Mouse (Mus musculus) testis, adult 2 months (tissue): ENCODE measurements around the gene Lin52. TPM values are rescaled to one million over a fixed set of nuclear protein-coding genes. Genes with fewer than 3 reads are reported as not detected.

Source experiments
- H3K27ac ChIP-seq: fragments of 200-500 bp; 2 replicates; pipeline ENCODE4 v1.5.1; 2012; ENCODE audit warnings: low read depth, low read length; ENCODE audit not compliant: control insufficient read depth, insufficient read depth
- H3K27me3 ChIP-seq: fragments of 200-500 bp; 2 replicates; pipeline ENCODE4 v1.6.1; 2012; ENCODE audit warnings: mild to moderate bottlenecking, low read length, moderate library complexity; ENCODE audit not compliant: control insufficient read depth, insufficient read depth
- H3K36me3 ChIP-seq: fragments of 200-500 bp; 2 replicates; pipeline ENCODE4 v1.6.1; 2012; ENCODE audit warnings: mild to moderate bottlenecking, low read length; ENCODE audit not compliant: control insufficient read depth, insufficient read depth
- H3K4me1 ChIP-seq: fragments of 200-500 bp; 2 replicates; pipeline ENCODE4 v1.6.1; 2012; ENCODE audit warnings: low read length; ENCODE audit not compliant: control insufficient read depth, insufficient read depth
- H3K4me3 ChIP-seq: fragments of 200-500 bp; 2 replicates; pipeline ENCODE4 v1.5.1; 2012; ENCODE audit warnings: low read depth, mild to moderate bottlenecking, low read length, moderate library complexity, mixed read lengths; ENCODE audit not compliant: control insufficient read depth
- CTCF ChIP-seq: fragments of 200-500 bp; IDR thresholded peaks from 2 replicates; pipeline ENCODE4 v1.5.1; 2012; ENCODE audit warnings: low read depth, mild to moderate bottlenecking, inconsistent platforms, low read length, moderate library complexity; ENCODE audit not compliant: control insufficient read depth, insufficient read depth, insufficient replicate concordance
- POLR2A ChIP-seq: fragments of 200-500 bp; IDR thresholded peaks from 2 replicates; pipeline ENCODE4 v1.6.1; 2012; ENCODE audit warnings: low read depth, mild to moderate bottlenecking, inconsistent platforms, low read length, moderate library complexity; ENCODE audit not compliant: control insufficient read depth
- polyA plus RNA-seq: library from polyadenylated mRNA; depleted of rRNA; stranded (reverse); fragments of >200 nt; gene quantifications from 2 replicates; pipeline ENCODE4 v1.2.3, GENCODE M21; 2012; rRNA removed

Lin52 gene
- polyA plus RNA-seq, 1 experiment, result 26.5 TPM

DNA sequence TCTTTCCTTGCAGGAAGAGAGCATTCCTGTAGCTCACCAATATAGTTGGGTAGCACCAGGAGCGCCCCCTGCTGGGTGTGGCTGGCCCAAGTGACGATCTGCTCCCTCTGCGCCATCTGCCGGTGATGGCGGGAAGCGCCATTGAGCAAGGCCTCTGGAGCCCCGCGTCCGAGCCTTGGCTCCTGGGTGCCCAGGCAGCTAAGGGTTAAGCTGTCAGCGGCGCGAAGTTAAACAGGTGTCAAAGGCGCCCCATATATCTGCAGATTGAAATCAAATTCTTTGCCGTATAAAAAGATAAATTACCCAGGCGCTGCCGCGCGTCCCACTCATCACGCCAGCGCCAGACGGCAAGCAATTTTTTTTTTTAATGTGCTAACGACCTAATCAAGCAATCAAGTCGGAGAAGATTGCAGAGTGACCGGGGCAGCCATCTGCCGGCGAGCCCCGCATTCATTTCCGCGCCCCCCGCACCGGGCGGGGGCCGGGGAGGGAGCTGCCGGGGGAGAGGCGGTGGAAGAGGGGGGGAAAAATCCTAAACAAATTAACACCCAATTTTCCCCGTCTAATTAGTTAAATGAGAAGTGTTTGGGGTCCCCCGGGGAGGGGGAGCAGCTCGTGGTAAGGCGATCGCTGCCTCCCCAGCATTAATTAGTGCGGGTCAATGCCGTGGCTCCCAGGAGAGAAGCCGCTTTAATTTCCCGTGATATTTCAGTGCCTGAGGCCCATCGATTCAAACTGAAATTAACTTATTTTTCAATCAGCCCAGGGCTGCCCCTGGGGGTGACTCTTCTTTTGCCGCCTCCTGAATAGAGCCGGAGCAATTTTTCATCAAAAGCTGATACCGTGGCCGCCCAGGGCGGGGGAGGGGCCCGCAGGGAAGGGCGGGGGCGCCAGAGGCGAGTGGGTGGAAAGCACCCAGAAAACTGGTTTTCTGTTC is 138.9 kb downstream of the Lin52 start:
- Histone ChIP-seq H3K4me3 (peak overlapping the region; percentile 68), H3K36me3 (no peaks in the 10 kb centered on the region), H3K27me3 (no peaks in the 10 kb centered on the region; the same call in 1 of the 2 replicates), H3K27ac (no peak overlapping the region), H3K4me1 (peaks cover 9% of the 10 kb centered on the region)
- peak; percentile 100 for TF ChIP-seq CTCF
- no peak for TF ChIP-seq POLR2A

Other genes starting within 250 kb of the Lin52 start
- gene Elmsan1, start 232.5 kb upstream of the Lin52 start, polyA plus RNA-seq, result 0.77 and 0.99 TPM in 2 replicates
- 8.6 and 11.9 TPM in 2 replicates for gene Ptgr2, start 166.2 kb upstream of the Lin52 start, polyA plus RNA-seq
- 12.8 and 15.6 TPM in 2 replicates for gene Zfp410, start 134.6 kb upstream of the Lin52 start, polyA plus RNA-seq
- gene Coq6, start 89.8 kb upstream of the Lin52 start, polyA plus RNA-seq, result 41.7 and 41.8 TPM in 2 replicates
- gene Fam161b, start 89.6 kb upstream of the Lin52 start, polyA plus RNA-seq, result 9.4 TPM in 2 replicates
- 12.5 and 12.7 TPM in 2 replicates for gene Entpd5, start 42.4 kb upstream of the Lin52 start, polyA plus RNA-seq
- 26.9 and 33.0 TPM in 2 replicates for gene Bbof1, start 42.4 kb upstream of the Lin52 start, polyA plus RNA-seq
- gene Rnf113a2, start 34.2 kb upstream of the Lin52 start, polyA plus RNA-seq, result 17.8 and 18.3 TPM in 2 replicates
- 11.2 and 13.7 TPM in 2 replicates for gene Aldh6a1, start 418 bp upstream of the Lin52 start, polyA plus RNA-seq
- 0.02 TPM in 1 of 2 replicates, not detected in the other for gene Vsx2, start 118.3 kb downstream of the Lin52 start, polyA plus RNA-seq
- 1.8 TPM in 2 replicates for gene Abcd4, start 166.0 kb downstream of the Lin52 start, polyA plus RNA-seq
- gene Vrtn, start 189.6 kb downstream of the Lin52 start, polyA plus RNA-seq, result 0.07 and 0.16 TPM in 2 replicates
- gene Syndig1l, start 247.4 kb downstream of the Lin52 start, polyA plus RNA-seq, result 12.9 and 14.7 TPM in 2 replicates